8 mouse cellular contexts compared by ENCODE assay signal in the genomic region with DNA sequence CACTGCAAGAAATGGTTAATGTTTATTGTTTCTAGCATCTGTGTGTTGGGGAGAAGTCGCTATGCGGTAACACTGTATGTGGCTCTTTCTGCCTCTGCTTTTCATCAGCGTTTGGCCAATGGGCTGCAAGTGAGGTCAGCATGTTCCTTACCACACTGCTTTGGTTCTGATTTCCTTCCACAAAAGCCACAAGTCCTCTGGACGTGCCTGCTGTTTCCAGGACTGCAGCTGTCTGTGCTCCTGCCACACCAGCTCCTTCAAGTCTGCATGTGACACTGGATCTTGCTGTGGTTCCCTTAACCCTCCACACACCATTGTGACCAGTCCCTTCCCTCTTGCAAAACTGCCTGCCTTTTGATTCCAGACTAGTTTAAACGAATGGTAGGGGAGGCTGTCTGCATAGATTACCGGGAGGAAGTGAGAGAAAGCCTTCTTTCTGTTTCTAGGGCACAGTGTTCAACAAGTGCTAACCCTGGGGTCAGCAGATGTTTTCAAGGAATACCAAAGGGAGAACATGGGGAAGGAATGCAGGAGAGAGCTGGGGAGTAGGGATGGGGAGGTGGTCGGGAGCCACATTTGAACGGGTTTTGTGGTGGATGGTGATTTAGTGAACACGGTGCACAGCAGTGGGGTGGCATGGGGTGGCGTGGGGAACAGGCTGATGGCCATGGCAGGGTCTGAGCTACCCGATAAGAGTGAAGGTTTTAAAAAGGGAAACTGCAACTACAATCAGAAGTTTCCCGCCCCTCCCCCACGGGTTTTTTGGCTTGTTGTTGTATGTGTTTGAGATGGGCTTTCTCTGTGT. TPM values are rescaled to one million over a fixed set of nuclear protein-coding genes. Genes with fewer than 3 reads are reported as not detected.
DNase-seq lines count a peak whose midpoint lies in the region; ATAC-seq and TF ChIP-seq lines count a peak whose summit lies in the region.

No protein-coding gene starts in this region.

- no peaks in the 10 kb centered on the region for H3K9me3 ChIP-seq in intestine, postnatal 0 days (ENCODE audit: control insufficient read depth)
- H3K9me3 ChIP-seq in neural tube, embryonic 12.5 days, result no peaks in the 10 kb centered on the region

- H3K4me1 ChIP-seq in intestine, postnatal 0 days (replicated peaks; ENCODE audit: control insufficient read depth, insufficient read depth, low read length), result peaks cover 15% of the 10 kb centered on the region; the same call in 1 of the 2 replicates
- peaks cover 10% of the 10 kb centered on the region for H3K4me1 ChIP-seq in lung, adult 2 months (ENCODE audit: control insufficient read depth, insufficient read depth, low read length)
- peaks cover 25% of the 10 kb centered on the region for H3K4me1 ChIP-seq in neural tube, embryonic 12.5 days

- no peak for TF ChIP-seq CTCF in left cerebral cortex, adult 2 months (IDR thresholded peaks at IDR 0.05)
- TF ChIP-seq CTCF in intestine, postnatal 0 days (IDR thresholded peaks at IDR 0.05; ENCODE audit: low read depth), result no peak
- TF ChIP-seq CTCF in lung, adult 2 months (IDR thresholded peaks at IDR 0.05; ENCODE audit: insufficient read depth, low read length), result no peak

- DNase-seq in left cerebral cortex, adult 2 months (ENCODE audit: extremely low spot score in 1 of 2, low spot score in 2 of 2), result no peak
- DNase-seq in left cerebral cortex, adult 11 months (ENCODE audit: low spot score), result no peak
- peak; percentile 69 for DNase-seq in brain, adult 2 months (ENCODE audit: low read depth, low spot score)
- DNase-seq in heart, adult 18-20 months, result peak; percentile 64 to 83
- DNase-seq in lung, adult 2 months, result peak; percentile 29
- no peak for DNase-seq in cerebellum, adult 11-12 months

- H3K27me3 ChIP-seq in intestine, postnatal 0 days (replicated peaks; ENCODE audit: control insufficient read depth, insufficient read depth, low read length), result no peaks in the 10 kb centered on the region
- no peaks in the 10 kb centered on the region for H3K27me3 ChIP-seq in neural tube, embryonic 12.5 days (replicated peaks)

- no peak overlapping the region for H3K4me3 ChIP-seq in left cerebral cortex, adult 2 months
- no peak overlapping the region for H3K4me3 ChIP-seq in intestine, postnatal 0 days (ENCODE audit: low read depth, low read length)
- peak overlapping the region; percentile 28 for H3K4me3 ChIP-seq in lung, adult 2 months (replicated peaks; ENCODE audit: extremely low read depth, low read depth, low read length)
- no peak overlapping the region for H3K4me3 ChIP-seq in neural tube, embryonic 12.5 days

- no peak overlapping the region for H3K9ac ChIP-seq in intestine, postnatal 0 days (ENCODE audit: low read depth, low read length)
- 0 out of 2 replicates have a peak overlapping the region, but pooled peaks have one; percentile 17 for H3K9ac ChIP-seq in neural tube, embryonic 12.5 days

- intact Hi-C loops in left cerebral cortex, adult 2 months (cut with DNase I), result loop anchor here (5.0 kb wide), 1 partner anchor 62 kb away; no protein-coding TSS in a partner anchor

- peak; percentile 68; the same call in 1 of the 2 replicates for TF ChIP-seq POLR2A in lung, adult 2 months (IDR thresholded peaks at IDR 0.05; ENCODE audit: borderline replicate concordance, extremely low read depth, low read depth, low read length)

- no peak for ATAC-seq in intestine, postnatal 0 days
- 0 out of 2 replicates have a peak, but pooled peaks have one; percentile 2 for ATAC-seq in neural tube, embryonic 12.5 days (ENCODE audit: low FRiP score, low read depth)

- 40% methylated on average over 13 of the region's 13 CpGs for WGBS in intestine, postnatal 0 days
- 13% methylated on average over 13 of the region's 13 CpGs for WGBS in lung, adult 2 months
- WGBS in neural tube, embryonic 12.5 days, result 8% methylated on average over 13 of the region's 13 CpGs

- H3K27ac ChIP-seq in left cerebral cortex, adult 2 months, result peak overlapping the region; percentile 94
- H3K27ac ChIP-seq in intestine, postnatal 0 days (ENCODE audit: low read depth, low read length), result peak overlapping the region; percentile 35; the same call in 1 of the 2 replicates
- peak overlapping the region; percentile 90; the same call in 1 of the 2 replicates for H3K27ac ChIP-seq in neural tube, embryonic 12.5 days

- H3K36me3 ChIP-seq in intestine, postnatal 0 days (ENCODE audit: control insufficient read depth, insufficient read depth), result no peaks in the 10 kb centered on the region
- no peaks in the 10 kb centered on the region for H3K36me3 ChIP-seq in neural tube, embryonic 12.5 days

- H3K4me2 ChIP-seq in intestine, postnatal 0 days (replicated peaks; ENCODE audit: low read depth), result peak overlapping the region; percentile 24
- H3K4me2 ChIP-seq in neural tube, embryonic 12.5 days (replicated peaks), result peak overlapping the region; percentile 59

RNA-seq across cellular contexts. Expression of a gene that starts 7.9 kb away (rescaled TPM):
- 100 to 1,000 TPM; 195 to 206 TPM for total RNA-seq in left cerebral cortex, adult 2 months (2021)
- total RNA-seq in heart, adult 18-20 months (2021), result 10 to 100 TPM; 11.1 to 12.6 TPM
- 22.2 and 22.6 TPM in 2 replicates for polyA plus RNA-seq in intestine, postnatal 0 days (2015; fragmentation: Nextera tagmentation; extraction: Ambion mirVana)
- polyA plus RNA-seq in lung, adult 2 months (2012; rRNA removed), result 11.9 and 16.1 TPM in 2 replicates
- 233 and 249 TPM in 2 replicates for polyA plus RNA-seq in neural tube, embryonic 12.5 days (2016; fragmentation: Nextera tagmentation; extraction: Ambion mirVana)

Comparison
In these comparisons a context has a peak if more than half of its experiments do, and no peak if none do; other contexts are left out.
1. DNase-seq: peak in brain, adult 2 months (single experiment), heart, adult 18-20 months (2 of 2) and lung, adult 2 months (single experiment); none in left cerebral cortex, adult 2 months (0 of 2), left cerebral cortex, adult 11 months (single experiment) and cerebellum, adult 11-12 months (single experiment).
2. H3K27ac ChIP-seq: peak in every context shown above with its lines; median percentile 94 in left cerebral cortex, adult 2 months; 90 in neural tube, embryonic 12.5 days; 35 in intestine, postnatal 0 days.